Mouse (Mus musculus): ENCODE data around the gene Tbc1d22a. TPM values are rescaled to one million over a fixed set of nuclear protein-coding genes. Genes with fewer than 3 reads are reported as not detected.

Gene Tbc1d22a
- polyA plus RNA-seq, 1 experiment = 30.5 TPM

DNA sequence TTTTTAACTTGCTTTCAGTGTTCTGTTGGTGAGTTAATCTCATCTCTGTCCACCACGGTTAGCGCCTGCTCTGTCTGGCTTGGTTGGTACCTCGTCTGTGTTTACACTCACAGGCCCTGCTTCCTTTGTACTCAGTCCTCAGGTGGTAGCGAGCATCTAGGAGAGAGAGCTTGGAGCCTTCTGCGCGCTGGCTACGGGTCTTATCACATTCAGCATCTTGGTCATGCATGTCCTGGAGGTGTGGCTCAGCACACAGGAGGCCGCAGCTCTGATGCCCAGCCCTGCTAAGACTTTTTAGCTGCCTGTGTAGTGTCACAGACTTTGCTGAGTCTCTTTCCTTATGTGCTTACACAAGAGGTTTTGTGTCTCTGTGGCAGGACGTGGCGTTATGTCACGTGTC, 15.4 kb downstream of the Tbc1d22a start:
- Histone ChIP-seq H3K4me2 (ENCODE audit: low read depth) (no peak overlapping the region), H3K27me3 (ENCODE audit: control insufficient read depth, insufficient read depth, insufficient read length) (no peaks in the 10 kb centered on the region), H3K36me3 (ENCODE audit: control insufficient read depth, insufficient read depth) (no peaks in the 10 kb centered on the region), H3ac (ENCODE audit: control insufficient read depth, insufficient read length) (no peak overlapping the region), H3K79me2 (ENCODE audit: control insufficient read depth, insufficient read depth) (no peaks in the 10 kb centered on the region), H3K4me3 (no peak overlapping the region)
- TF ChIP-seq E2F4 (IDR thresholded peaks at IDR 0.05; ENCODE audit: insufficient read depth) (no peak), TCF3 (IDR thresholded peaks at IDR 0.05; ENCODE audit: insufficient read length, low read depth) (no peak), MAX (IDR thresholded peaks at IDR 0.05; ENCODE audit: low read depth) (no peak), TCF12 (IDR thresholded peaks at IDR 0.05; ENCODE audit: insufficient read depth, poor library complexity, severe bottlenecking) (no peak), SRF (IDR thresholded peaks at IDR 0.05; ENCODE audit: control insufficient read depth, insufficient read length, low read depth) (no peak), POLR2AphosphoS2 (IDR thresholded peaks at IDR 0.05; ENCODE audit: insufficient read length, low read depth) (no peak), CEBPB (IDR thresholded peaks at IDR 0.05; ENCODE audit: insufficient read depth, poor library complexity, severe bottlenecking) (no peak), REST (IDR thresholded peaks at IDR 0.05; ENCODE audit: insufficient read depth, insufficient read length) (no peak), MYOD1 (IDR thresholded peaks at IDR 0.05; ENCODE audit: control insufficient read depth in 1 of 3, insufficient read length in 2 of 3, low read depth in 2 of 3) (no peak), USF1 (IDR thresholded peaks at IDR 0.05; ENCODE audit: low read depth) (no peak)

- Histone ChIP-seq H3ac (ENCODE audit: control insufficient read depth, insufficient read length) (no peak overlapping the region), H3K79me2 (ENCODE audit: control insufficient read depth, insufficient read depth) (no peaks in the 10 kb centered on the region), H3K36me3 (ENCODE audit: control insufficient read depth, insufficient read depth) (no peaks in the 10 kb centered on the region), H3K4me2 (ENCODE audit: low read depth) (no peak overlapping the region), H3K4me3 (no peak overlapping the region), H3K27me3 (ENCODE audit: control insufficient read depth, insufficient read depth, insufficient read length) (no peaks in the 10 kb centered on the region)
- TF ChIP-seq TCF3 (IDR thresholded peaks at IDR 0.05; ENCODE audit: insufficient read length, low read depth) = no peak
These were observed 16.9 kb downstream of the Tbc1d22a start for GRCm38 (mm10) chr15:86231170-86231569.

DNA sequence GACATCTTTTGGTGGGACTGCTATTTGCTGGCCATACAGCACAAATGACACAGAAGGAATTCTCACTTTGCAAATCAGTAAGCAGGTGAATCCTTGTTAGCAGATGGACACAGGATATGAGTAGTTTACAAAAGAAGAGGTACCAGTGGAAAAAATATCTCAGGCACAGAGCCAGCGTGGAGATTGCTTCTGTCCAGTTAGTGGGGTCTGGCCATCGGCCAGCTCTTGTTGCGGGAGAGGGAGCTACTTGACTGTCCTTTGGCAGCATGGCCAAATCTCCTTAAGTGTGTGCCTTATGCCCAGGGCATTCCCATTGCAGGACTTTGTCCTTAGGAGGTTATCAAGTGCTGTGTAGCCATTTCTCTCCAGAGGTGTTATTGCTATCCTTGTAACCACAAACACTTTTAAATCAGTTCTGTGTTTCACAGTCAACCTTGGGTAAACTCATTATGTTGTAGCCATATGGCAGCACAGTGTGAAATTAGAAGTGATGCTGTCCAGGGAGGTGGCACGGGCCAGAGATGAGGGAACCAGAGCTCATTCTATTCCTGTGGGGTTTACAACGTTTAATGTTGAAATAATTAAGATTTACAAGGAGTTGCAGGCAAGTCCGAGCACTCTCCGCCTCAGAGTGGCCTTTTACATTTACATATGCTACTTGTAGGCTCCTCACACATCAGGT, 17.7 kb downstream of the Tbc1d22a start:
- H3K4me3 ChIP-seq = no peak overlapping the region
- H3K36me3 ChIP-seq (ENCODE audit: control insufficient read depth, insufficient read depth) = no peaks in the 10 kb centered on the region
- TF ChIP-seq MYOG (IDR thresholded peaks at IDR 0.05; ENCODE audit: control insufficient read depth in 1 of 3, insufficient read depth in 1 of 3, insufficient read length in 2 of 3, low read depth in 2 of 3) = no peak
- no peak for TF ChIP-seq TCF12 (IDR thresholded peaks at IDR 0.05; ENCODE audit: insufficient read depth, poor library complexity, severe bottlenecking)
- no peak for TF ChIP-seq MAX (IDR thresholded peaks at IDR 0.05; ENCODE audit: low read depth)
- TF ChIP-seq E2F4 (IDR thresholded peaks at IDR 0.05; ENCODE audit: insufficient read depth) = no peak
- TF ChIP-seq REST (IDR thresholded peaks at IDR 0.05; ENCODE audit: insufficient read depth, insufficient read length) = no peak
- no peak for TF ChIP-seq SRF (IDR thresholded peaks at IDR 0.05; ENCODE audit: control insufficient read depth, insufficient read length, low read depth)
- TF ChIP-seq POLR2A (IDR thresholded peaks at IDR 0.05; ENCODE audit: insufficient read length, low read depth) = no peak
- no peak for TF ChIP-seq TCF3 (IDR thresholded peaks at IDR 0.05; ENCODE audit: insufficient read length, low read depth)
- no peak for TF ChIP-seq USF1 (IDR thresholded peaks at IDR 0.05; ENCODE audit: low read depth)
- no peak for TF ChIP-seq CEBPB (IDR thresholded peaks at IDR 0.05; ENCODE audit: insufficient read depth, poor library complexity, severe bottlenecking)
- TF ChIP-seq MYOD1 (IDR thresholded peaks at IDR 0.05; ENCODE audit: control insufficient read depth in 1 of 3, insufficient read length in 2 of 3, low read depth in 2 of 3) = no peak
- no peak for TF ChIP-seq POLR2AphosphoS2 (IDR thresholded peaks at IDR 0.05; ENCODE audit: insufficient read length, low read depth)

DNA sequence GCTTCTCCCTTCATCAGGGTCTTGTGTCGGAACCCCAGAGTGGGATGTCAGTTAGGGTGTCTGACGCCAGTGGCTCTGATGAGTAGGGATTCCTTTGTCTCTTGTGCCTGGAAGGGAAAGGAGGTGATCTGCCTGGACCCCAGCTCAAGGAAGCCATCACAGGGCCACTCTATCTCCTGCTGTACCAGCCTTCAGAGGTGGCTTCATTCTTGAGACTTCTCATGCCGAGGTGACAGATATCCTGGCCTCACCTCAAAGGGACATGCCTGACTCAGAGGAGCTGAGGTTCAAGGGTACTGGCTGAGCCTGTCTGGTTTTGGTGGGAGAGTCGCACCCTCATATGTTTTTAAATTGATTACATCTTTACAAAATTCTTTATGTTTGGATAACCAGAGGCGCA, 19.7 kb downstream of the Tbc1d22a start:
- Histone ChIP-seq H3K79me2 (ENCODE audit: control insufficient read depth, insufficient read depth) (no peaks in the 10 kb centered on the region), H3K4me3 (no peak overlapping the region), H3K27me3 (ENCODE audit: control insufficient read depth, insufficient read depth, insufficient read length) (no peaks in the 10 kb centered on the region), H3ac (ENCODE audit: control insufficient read depth, insufficient read length) (no peak overlapping the region), H3K36me3 (ENCODE audit: control insufficient read depth, insufficient read depth) (no peaks in the 10 kb centered on the region), H3K4me2 (ENCODE audit: low read depth) (no peak overlapping the region)
- TF ChIP-seq E2F4 (IDR thresholded peaks at IDR 0.05; ENCODE audit: insufficient read depth) = no peak
- no peak for TF ChIP-seq TCF3 (IDR thresholded peaks at IDR 0.05; ENCODE audit: insufficient read length, low read depth)
- no peak for TF ChIP-seq MYOD1 (IDR thresholded peaks at IDR 0.05; ENCODE audit: control insufficient read depth in 1 of 3, insufficient read length in 2 of 3, low read depth in 2 of 3)
- TF ChIP-seq TCF12 (IDR thresholded peaks at IDR 0.05; ENCODE audit: insufficient read depth, poor library complexity, severe bottlenecking) = no peak
- TF ChIP-seq SRF (IDR thresholded peaks at IDR 0.05; ENCODE audit: control insufficient read depth, insufficient read length, low read depth) = no peak
- TF ChIP-seq REST (IDR thresholded peaks at IDR 0.05; ENCODE audit: insufficient read depth, insufficient read length) = no peak
- no peak for TF ChIP-seq MYOG (IDR thresholded peaks at IDR 0.05; ENCODE audit: control insufficient read depth in 1 of 3, insufficient read depth in 1 of 3, insufficient read length in 2 of 3, low read depth in 2 of 3)
- no peak for TF ChIP-seq CEBPB (IDR thresholded peaks at IDR 0.05; ENCODE audit: insufficient read depth, poor library complexity, severe bottlenecking)
- no peak for TF ChIP-seq POLR2A (IDR thresholded peaks at IDR 0.05; ENCODE audit: insufficient read length, low read depth)
- TF ChIP-seq MAX (IDR thresholded peaks at IDR 0.05; ENCODE audit: low read depth) = no peak
- TF ChIP-seq POLR2AphosphoS2 (IDR thresholded peaks at IDR 0.05; ENCODE audit: insufficient read length, low read depth) = no peak

More for the DNA sequence above, 17.7 kb downstream of the Tbc1d22a start:
- no peak overlapping the region for H3ac ChIP-seq (ENCODE audit: control insufficient read depth, insufficient read length)
- no peak overlapping the region for H3K4me2 ChIP-seq (ENCODE audit: low read depth)
- no peaks in the 10 kb centered on the region for H3K79me2 ChIP-seq (ENCODE audit: control insufficient read depth, insufficient read depth)
- H3K27me3 ChIP-seq (ENCODE audit: control insufficient read depth, insufficient read depth, insufficient read length) = no peaks in the 10 kb centered on the region
